Mouse (Mus musculus) bone marrow macrophage, adult 2 months (primary cell): ENCODE measurements around the gene Cry2.

ENCODE experiments used
- CTCF ChIP-seq: IDR thresholded peaks from 2 replicates; pipeline ENCODE4 v1.5.1; 2012; ENCODE audit warnings: low read depth, mild to moderate bottlenecking, low read length, moderate library complexity
- POLR2A ChIP-seq: IDR thresholded peaks from 2 replicates; pipeline ENCODE4 v1.6.1; 2012; ENCODE audit warnings: mild to moderate bottlenecking, low read depth, low read length, borderline replicate concordance

- TF ChIP-seq CTCF (no peak), POLR2A (no peak)
Measured at GRCm38 (mm10) chr2:92430723-92431541, 2.9 kb downstream of the Cry2 start.
